Mouse (Mus musculus) layer of hippocampus, adult 11-12 months (tissue): ENCODE measurements around the gene Spata5.

ENCODE experiments used
- DNase-seq: peaks from one replicate; pipeline ENCODE4 v3.0.0; 2022; ENCODE audit warnings: low spot score

Gene Spata5

DNA sequence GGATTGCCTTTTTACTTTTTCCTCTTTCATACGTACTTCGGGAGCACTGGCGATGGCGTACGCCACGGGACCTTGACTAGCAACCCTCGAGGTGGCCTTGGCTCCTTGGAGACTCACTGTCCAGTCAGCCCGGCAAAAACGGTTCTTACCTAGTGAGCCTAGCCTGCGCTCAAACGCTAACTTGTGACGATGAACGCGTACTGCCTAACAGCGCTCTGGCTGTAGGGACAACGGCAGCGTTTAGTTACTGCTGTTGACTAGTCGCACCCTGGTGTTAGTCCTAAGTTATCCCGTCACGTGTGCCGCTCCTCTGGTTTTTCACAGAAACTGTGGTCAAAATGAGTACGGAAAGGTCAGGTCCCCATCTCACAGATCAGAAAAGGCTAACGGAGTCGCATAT is 945 bp downstream of the Spata5 start:
- no peak for DNase-seq

DNA sequence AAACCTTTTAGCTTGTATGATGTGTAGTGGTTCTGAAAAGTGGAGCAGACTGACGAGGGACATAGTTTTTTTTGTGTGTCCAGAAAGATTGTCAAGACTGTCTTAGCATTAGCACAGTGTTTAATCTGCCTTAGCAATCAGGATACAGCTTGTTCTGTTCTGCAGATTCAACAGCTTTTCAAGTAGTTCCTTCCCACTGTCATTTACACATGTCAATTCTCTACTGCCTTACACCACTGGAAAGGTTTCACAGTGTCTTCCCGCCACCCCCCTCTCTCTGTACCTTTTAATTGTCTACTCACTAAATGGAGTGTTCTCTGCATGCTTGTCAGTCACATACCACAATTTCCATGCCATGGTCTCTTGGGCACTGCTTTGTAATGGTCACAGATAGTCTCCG is 1.5 kb downstream of the Spata5 start:
- no peak for DNase-seq

DNA sequence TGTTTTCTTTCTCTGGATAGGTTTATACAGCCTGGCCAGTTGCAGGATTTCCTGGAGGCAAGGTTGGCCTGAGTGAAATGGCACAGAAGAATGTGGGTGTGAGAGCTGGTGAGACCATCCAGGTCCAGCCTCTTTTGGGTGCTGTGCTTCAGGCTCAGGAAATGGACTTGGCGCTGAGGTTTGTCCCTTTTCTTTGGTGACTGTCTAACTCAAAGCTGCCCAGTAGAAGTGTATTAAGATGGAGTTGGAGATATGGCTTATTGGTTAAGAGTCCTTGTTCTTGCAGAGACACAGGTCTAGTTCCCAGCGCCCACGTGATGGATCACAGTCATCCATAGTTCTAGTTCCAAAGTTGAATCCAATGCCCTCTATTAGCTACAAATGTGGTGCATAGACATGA is 6.4 kb downstream of the Spata5 start:
- DNase-seq, result no peak

DNA sequence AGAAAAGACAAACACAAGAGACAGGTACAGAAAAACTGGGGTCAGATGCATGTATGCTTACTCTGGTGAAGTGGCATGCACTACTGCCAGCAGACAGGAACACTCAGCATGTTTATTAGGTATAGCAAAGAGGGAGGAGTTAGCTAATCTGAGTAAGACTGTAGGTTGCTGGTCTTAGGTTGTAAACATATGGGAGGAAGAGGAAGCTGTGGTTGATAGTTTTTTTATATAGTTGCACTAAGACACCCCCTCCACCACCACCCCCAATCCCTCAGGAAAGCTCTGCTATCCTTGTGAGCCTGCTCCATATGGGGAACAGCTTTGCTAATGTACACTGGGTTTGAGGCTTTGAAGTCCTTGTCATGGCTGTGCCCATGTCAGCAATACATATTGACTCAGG is 10.7 kb downstream of the Spata5 start:
- no peak for DNase-seq

DNA sequence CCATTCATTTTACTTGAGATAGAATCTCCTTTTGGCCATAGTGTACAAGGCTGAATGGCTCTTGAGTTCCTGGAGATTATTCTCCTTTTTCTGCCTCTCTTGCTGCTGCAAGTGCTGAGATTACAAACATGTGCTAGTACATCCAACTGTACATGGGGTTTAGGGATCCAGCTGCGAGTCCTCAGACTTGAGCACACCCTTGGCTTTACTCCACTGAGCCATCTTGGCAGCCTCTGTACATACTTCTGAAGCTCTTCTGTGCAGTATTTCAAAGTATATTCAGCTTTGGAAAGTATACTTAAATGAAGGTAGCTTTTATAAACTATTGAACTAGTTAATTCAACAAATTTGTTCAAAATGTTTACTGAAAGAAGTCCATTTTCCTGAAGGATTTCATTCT is 20.1 kb downstream of the Spata5 start:
- no peak for DNase-seq

DNA sequence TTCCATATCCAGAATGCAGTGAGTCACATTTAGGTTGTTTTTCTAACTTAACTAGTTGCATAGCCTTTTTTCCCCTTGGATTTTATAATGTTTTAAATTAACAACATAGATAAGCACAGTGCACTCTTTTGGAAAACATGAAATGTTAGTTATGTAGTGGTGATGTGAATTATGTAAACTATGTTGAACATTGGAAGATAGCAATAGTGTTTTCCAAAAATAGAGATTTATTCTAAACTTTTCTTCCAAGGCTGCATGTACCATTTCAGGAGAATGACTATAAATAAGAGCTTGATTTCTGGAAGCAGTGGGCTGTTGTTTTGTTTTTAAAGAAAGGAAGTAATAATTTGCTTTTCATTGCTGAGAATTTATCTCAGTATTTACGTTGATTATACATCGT is 23.7 kb downstream of the Spata5 start:
- DNase-seq, result no peak

DNA sequence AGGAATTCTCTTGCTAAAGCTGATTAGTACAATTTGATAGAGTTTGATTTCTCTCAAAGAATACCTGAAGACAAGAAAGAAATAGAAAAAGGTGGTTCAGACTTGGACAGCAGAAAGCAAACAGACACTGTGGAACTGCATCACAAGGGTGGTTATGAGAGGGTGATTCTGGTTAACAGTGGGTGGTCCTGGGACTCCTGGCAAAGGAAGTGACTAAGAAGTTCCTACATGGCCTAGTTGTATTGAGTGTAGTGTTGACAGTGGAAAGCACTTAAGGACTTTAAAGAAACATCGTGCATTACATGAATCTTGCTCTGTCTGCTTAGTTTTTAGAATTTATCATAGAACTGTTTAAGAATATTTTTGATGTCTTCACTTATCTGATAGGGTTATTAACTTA is 36.3 kb downstream of the Spata5 start:
- DNase-seq, result no peak

DNA sequence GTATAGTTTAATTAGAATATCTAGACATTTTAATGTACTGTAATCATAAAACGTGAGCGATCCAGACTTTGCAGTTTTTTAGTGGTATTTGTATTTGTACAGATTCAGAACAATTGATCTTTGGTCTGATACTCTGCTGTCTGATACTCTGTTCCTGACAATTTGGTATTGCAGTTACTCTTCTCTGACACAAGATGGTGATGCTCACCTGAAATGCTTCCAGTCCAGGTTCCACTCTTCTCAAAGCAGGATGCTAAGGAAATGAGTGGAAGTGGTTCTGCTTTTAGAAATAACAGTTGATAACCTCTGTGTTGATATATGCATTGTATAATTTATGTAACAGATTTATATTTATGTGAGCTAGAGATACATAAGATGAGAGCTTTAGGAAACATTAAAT is 48.5 kb downstream of the Spata5 start:
- no peak for DNase-seq

DNA sequence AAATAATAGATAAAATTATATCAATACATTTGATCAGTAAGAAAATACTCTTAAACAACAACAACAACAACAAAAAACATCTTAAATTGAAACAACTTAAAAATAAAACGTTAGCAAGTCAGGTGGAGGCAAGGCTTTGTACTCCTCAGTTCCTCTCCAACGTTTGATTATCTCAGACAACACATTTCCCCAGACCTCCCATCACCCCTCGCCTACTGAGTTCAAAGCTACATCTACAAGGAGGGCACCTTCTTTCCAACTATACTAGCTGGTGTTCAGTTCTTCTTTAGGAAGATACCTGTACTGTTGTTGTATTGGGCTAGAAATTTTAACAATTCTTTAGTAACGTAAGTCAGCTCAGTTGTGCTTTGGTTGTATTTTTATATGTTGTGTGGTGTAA is 49.7 kb downstream of the Spata5 start:
- no peak for DNase-seq

DNA sequence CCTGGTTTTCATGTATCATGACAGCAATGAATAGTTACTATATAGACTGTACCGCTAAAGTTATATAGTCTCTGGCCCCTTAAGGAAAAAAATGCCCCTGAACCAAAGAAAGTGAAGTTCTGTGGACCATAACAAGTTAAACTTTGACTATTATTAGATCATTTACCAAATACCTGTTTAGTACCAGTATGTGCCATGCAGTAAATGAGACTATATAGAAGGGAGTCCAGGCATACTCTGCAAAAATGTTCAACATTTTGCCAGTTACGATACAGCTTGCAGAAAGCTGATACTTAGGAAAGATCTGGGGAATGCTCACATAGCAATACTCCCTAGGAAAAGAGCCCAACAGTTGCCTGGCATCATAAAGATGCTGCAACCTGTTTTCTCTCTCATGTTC is 51.2 kb downstream of the Spata5 start:
- DNase-seq, result no peak

DNA sequence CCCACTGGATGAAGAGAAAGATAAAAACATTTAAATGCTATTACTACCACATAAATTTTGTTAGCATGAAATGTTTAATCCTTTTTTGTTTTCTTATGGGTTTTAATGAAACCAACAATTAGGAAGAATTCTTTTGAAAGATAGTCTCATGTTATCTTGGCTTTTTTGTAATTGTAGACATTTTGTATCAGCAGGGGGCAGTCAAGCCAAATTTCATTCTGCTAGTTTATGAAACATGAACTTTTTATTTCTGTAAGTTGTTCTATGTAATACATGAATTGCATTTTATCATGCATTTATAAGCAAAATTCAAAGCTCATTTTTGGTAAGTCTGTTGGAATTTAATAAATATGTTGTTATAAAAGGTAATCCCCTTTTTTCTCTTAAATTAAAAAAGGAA is 52.8 kb downstream of the Spata5 start:
- peak; percentile 22 for DNase-seq

DNA sequence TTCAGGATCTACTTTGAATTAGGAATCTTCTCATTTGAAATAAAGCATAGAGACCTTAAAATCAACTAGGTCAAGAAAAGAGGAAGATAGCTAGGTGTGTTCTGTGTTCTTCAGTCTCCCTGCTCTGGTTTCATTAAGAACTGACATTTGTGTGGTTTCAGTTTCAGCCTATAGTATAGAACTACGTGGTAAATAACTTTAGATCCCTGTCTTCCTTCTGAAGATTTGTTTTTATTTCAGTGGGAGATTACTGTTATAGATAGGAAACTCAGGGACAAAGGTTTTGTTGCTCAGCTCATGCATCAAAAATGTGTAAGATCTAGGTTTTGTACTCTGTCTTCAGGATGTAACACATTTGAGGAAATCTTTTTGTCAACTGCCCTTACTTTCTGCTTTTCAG is 56.8 kb downstream of the Spata5 start:
- DNase-seq, result no peak

DNA sequence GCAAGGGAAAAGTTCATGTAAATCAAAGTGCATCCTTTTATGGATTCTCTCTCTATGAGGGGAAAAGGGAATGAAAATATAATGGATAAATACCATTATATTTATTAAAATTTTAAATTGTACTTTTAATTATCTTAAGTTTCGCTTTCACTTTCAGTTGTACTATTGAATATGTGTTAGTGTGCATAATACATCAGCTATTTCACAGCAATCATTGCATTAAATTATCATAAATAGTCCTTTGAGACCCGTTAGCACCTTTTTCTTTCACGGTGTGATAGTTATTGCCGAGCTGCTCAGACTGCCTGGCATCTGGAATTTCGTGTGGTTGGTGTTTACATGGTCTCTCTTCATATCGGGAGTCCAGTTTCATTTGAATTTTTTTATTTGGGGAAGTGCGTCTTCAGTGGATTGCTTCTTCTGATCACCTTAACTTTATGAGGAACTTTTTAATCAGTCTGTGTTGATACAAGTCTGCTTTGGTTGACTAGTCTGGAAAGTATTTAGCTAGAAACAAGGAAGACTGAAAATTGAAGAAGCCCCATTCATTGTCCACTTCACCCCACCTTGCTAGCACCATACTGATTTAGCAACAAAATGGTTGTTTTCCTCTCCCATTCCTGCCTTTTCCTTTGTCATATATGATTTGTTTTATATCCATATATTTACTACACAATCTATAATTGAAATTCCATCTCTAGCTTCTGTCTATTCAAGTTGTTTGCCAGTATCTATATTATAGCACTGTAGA is 57.9 kb downstream of the Spata5 start:
- no peak for DNase-seq

DNA sequence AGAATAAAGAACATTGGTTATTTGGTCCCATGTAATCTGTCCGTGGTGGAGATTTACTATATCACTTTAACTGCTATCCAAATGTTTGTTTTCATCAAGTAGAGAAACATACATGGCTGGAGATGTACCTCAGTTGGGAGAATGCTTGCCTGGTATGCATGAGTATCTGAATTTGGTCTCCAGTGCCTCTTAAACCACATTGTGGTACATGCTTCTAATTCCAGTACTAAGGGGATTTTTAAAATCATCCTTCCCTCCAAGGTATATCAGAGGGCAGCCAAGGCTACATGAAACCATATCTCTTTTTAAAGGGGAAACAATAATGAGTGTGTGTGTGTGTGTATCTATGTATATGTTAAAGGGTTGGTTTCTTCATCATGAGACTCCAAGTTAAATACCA is 60.1 kb downstream of the Spata5 start:
- no peak for DNase-seq

DNA sequence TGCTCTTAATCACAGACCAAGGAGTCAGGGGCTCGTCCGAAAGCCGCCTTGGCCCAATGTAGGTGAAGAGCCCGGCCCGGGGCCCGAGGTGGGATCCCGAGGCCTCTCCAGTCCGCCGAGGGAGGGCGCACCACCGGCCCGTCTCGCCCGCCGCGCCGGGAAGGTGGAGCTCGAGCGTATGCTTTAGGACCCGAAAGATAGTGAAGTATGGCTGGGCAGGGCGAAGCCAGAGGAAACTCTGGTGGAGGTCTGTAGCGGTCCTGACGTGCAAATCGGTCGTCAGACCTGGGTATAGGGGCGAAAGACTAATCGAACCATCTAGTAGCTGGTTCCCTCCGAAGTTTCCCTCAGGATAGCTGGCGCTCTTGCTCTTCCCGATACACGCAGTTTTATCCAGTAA is 61.6 kb downstream of the Spata5 start:
- DNase-seq, result no peak

DNA sequence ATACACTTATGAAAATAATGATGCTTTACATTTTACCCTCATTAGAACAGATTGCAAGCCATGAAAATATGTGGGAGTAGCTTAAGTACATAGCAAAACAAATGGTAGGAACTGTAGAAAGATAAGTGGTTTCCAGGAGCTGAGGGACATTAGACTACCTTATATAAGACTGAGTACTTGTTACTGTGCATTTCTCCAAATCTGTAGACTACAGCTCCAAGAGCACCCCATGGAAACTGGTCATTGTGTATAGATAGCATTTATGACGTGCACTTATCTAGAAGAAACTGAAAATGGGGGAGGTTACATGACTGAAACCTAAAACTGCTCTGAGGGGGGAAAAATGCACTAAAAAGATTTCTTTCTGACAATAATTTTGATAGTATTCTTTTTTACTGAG is 63.0 kb downstream of the Spata5 start:
- no peak for DNase-seq

DNA sequence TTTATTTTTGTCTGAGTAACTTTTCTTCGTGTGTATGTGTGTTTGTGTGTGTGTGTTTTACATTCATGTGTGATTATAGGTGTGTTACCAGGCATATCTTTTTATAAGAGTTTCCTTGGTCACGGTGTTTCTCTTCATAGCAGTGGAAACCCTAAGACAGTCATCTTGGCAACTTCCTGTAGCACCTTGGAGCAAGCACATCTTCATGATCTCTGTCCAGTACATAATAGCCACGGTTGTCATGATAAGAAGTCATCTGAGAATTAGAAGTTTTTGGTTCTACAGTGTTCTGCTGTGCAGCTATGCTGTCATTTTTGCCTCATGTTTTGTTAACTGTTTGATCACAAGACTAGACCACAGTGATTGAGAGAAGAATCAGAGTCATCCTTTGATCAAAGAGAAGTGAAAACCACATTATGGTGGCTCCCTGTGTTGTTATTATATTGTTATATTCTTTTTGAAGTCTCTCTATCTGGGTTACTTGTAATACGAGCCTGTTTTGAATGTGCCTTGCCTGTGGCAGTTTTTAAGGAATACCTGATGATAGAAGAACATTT is 64.1 kb downstream of the Spata5 start:
- no peak for DNase-seq

DNA sequence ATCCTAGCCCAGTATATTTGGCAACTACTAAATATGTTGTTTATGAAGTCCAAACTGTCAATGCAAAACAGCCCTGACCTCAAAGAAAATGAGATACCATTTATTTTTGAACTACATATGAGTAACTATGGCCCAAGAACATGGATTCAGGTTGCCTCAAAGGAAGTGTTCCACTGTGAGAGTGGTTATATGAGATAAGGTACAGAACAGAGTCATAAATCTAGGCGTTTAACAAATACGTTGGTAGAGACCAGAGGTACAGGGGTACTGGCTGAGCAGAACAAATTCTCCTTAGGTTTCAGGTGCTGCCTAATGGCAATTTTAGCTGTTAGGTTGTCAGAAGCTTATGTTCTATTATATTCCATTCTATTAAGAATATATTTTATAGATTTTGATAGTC is 67.9 kb downstream of the Spata5 start:
- DNase-seq, result no peak

DNA sequence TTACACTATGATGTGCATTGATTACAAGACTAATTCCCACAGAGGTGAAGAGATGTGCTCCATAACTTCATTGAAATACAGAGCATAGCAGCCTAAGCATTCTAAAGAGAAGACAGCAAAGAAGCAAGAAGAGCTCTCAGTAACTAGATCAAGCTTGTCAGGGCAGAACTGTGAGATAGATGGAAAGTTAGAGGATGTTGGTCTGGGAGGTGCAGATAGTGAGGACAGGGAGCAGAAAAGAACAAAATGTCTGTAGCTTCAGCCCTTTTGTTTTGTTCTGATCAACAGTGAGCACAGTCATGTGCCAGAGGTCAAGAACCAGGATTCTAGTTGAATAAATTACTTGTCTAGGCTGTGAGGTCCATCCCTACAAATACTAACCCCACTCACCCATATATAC is 68.5 kb downstream of the Spata5 start:
- no peak for DNase-seq

DNA sequence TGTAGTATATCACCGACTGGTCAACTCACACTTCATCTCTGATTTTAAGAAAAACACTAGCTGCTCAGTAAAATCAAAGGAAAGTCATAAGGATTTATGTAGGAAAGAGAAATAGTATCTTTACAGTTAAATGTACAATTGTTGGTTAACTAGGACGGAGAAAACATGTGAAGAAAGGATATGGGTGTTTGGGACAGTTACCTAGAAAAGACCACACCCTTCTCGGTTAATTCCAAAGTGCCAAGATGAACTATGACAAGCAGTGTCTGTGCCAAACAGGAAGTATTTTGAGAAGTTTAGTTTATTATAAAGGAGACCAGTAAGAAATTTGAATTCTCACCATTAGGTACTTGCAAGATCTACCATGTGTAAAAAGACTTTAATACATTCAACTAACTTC is 70.3 kb downstream of the Spata5 start:
- no peak for DNase-seq

DNA sequence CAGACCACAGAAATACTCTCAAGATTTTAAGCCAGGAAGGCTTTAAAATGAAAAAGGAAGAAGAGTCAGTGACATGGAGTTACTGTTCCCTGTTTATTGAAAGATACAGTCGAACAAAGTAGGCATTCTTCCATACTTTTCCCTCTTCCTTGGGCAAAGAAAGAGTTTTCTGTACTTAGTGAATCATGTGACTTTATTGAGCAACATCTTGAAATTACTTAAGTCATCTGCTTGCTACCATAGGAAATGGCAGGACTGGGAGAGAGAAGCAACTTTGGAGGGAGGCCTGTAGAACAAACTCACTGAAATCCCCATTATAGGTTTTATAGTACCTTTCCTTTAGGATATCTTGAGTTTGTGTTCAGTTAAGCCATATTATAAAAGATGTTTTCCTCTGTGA is 81.2 kb downstream of the Spata5 start:
- DNase-seq, result no peak

DNA sequence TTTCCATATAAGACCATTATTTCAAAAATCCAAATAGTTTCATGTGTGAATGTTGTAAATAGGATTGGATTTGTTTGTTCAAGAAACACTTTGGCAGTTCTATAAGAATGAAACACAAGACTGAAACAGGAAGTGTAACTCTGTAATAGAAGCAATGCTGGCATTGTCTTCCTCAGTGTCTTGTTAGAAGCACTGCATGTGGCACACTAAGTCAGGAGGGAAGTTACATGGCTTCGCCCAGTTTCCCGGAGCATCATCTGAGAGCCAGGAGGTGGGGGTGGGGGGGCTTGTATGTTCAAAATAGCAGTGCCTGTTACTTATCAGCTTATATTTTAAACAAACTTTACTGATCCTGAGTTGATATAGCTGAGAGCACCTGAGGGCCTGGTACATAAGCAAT is 82.9 kb downstream of the Spata5 start:
- DNase-seq, result no peak

DNA sequence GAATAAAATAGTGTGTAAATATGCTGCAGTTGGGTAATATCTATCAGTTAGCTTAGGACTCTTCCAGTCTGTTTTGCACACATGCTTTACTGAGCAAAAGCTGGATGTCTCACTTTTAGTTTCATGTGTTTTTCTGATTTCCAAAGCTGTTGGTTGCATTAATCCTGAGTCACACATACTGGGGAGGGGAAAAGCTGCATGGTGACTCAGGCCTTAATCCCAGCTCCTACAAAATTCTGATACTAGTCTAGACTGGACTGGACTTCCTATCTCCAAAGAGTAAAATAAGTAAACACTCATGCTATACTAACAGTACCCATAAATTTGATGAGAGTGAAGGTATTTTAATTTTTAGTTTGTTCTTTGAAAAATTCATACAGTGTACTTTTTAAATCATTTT is 84.2 kb downstream of the Spata5 start:
- DNase-seq, result no peak
